Mouse (Mus musculus) testis, adult 2 months (tissue): ENCODE data around the gene Myo9a. TPM values are rescaled to one million over a fixed set of nuclear protein-coding genes. Genes with fewer than 3 reads are reported as not detected.
A peak's percentile ranks its signal among the peaks of the same experiment; 100 is the strongest.
"Not testable (repeated sequence)": the region's sequence is repeated elsewhere in the genome, so short reads cannot be mapped to it uniquely, and the experiment has no call there.

Source experiments
- H3K27ac ChIP-seq: fragments of 200-500 bp; 2 replicates; pipeline ENCODE4 v1.5.1; 2012; ENCODE audit warnings: low read depth, low read length; ENCODE audit not compliant: control insufficient read depth, insufficient read depth
- H3K27me3 ChIP-seq: fragments of 200-500 bp; 2 replicates; pipeline ENCODE4 v1.6.1; 2012; ENCODE audit warnings: mild to moderate bottlenecking, low read length, moderate library complexity; ENCODE audit not compliant: control insufficient read depth, insufficient read depth
- H3K36me3 ChIP-seq: fragments of 200-500 bp; 2 replicates; pipeline ENCODE4 v1.6.1; 2012; ENCODE audit warnings: mild to moderate bottlenecking, low read length; ENCODE audit not compliant: control insufficient read depth, insufficient read depth
- H3K4me1 ChIP-seq: fragments of 200-500 bp; 2 replicates; pipeline ENCODE4 v1.6.1; 2012; ENCODE audit warnings: low read length; ENCODE audit not compliant: control insufficient read depth, insufficient read depth
- H3K4me3 ChIP-seq: fragments of 200-500 bp; 2 replicates; pipeline ENCODE4 v1.5.1; 2012; ENCODE audit warnings: low read depth, mild to moderate bottlenecking, low read length, moderate library complexity, mixed read lengths; ENCODE audit not compliant: control insufficient read depth
- CTCF ChIP-seq: fragments of 200-500 bp; IDR thresholded peaks from 2 replicates; pipeline ENCODE4 v1.5.1; 2012; ENCODE audit warnings: low read depth, mild to moderate bottlenecking, inconsistent platforms, low read length, moderate library complexity; ENCODE audit not compliant: control insufficient read depth, insufficient read depth, insufficient replicate concordance
- POLR2A ChIP-seq: fragments of 200-500 bp; IDR thresholded peaks from 2 replicates; pipeline ENCODE4 v1.6.1; 2012; ENCODE audit warnings: low read depth, mild to moderate bottlenecking, inconsistent platforms, low read length, moderate library complexity; ENCODE audit not compliant: control insufficient read depth
- polyA plus RNA-seq: library from polyadenylated mRNA; depleted of rRNA; stranded (reverse); fragments of >200 nt; gene quantifications from 2 replicates; pipeline ENCODE4 v1.2.3, GENCODE M21; 2012

Gene Myo9a
- polyA plus RNA-seq, 1 experiment = 18.5 TPM

DNA sequence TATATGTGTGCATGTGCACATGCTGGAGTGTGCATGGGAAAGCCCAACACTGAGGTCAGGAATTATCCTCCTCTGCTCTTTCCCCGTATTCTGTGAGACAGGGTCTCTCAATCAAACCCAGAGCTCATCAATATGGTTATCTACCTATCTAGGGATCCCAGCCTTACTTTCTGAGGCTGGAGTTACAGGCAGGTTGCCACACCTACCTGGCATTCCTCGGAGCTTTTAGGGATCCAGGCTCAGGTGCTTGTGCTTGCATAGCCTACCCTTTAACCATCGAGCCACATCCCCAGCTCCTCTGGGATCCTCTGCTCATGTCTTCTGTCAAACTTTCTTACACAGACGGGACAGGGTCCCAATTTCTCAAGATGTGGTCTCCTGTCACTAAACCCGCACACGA, 205.8 kb downstream of the Myo9a start:
- H3K4me1 ChIP-seq = peaks cover 16% of the 10 kb centered on the region
- H3K4me3 ChIP-seq = no peak overlapping the region
- H3K27ac ChIP-seq = no peak overlapping the region

GRCm38 (mm10) chr9:59958115-59958514, 207.4 kb downstream of the Myo9a start:
- H3K36me3 ChIP-seq, H3K27me3 ChIP-seq, H3K4me3 ChIP-seq, H3K27ac ChIP-seq: not testable (repeated sequence)
- peaks cover 17% of the 10 kb centered on the region for H3K4me1 ChIP-seq

More for the DNA sequence above, 205.8 kb downstream of the Myo9a start:
- TF ChIP-seq CTCF (no peak), POLR2A (no peak)
- no peaks in the 10 kb centered on the region for H3K36me3 ChIP-seq
- no peaks in the 10 kb centered on the region for H3K27me3 ChIP-seq

DNA sequence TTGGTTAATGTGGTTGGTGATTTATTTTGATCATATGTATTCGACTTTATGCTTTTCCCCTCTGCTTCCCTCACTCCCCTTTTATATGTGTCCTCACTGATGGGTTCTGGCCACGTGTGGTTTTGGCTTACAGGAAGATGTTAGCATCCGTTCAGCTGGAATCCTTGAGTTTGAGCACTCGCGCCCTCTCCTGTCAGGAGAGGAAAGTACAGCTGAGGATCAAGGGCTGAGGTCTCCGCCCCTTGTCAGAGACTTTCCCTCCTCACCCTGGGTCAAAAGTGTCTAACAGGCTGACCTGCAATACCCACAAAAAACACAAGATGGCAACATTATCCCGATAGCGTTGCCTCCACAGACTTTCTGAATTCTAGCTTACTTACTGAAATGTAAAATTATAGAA, 208.6 kb downstream of the Myo9a start:
- no peaks in the 10 kb centered on the region for H3K36me3 ChIP-seq
- H3K27ac ChIP-seq = no peak overlapping the region
- no peak for TF ChIP-seq POLR2A
- peak; percentile 84; the same call in 1 of the 2 replicates for TF ChIP-seq CTCF
- peaks cover 17% of the 10 kb centered on the region for H3K4me1 ChIP-seq
- no peak overlapping the region for H3K4me3 ChIP-seq
- H3K27me3 ChIP-seq = no peaks in the 10 kb centered on the region

GRCm38 (mm10) chr9:59960559-59960958, 209.9 kb downstream of the Myo9a start, which contains the start of gene Nr2e3:
Gene Nr2e3 (minus strand): TSS chr9:59960659.
- Histone ChIP-seq H3K4me1 (peaks cover 17% of the 10 kb centered on the region), H3K36me3 (no peaks in the 10 kb centered on the region), H3K4me3 (peak within 1 kb of the TSS; percentile 84), H3K27me3 (no peaks in the 10 kb centered on the region), H3K27ac (peak within 1 kb of the TSS; percentile 29)
- no peak for TF ChIP-seq CTCF

GRCm38 (mm10) chr9:59961201-59961955, 210.7 kb downstream of the Myo9a start:
- peaks cover 17% of the 10 kb centered on the region for H3K4me1 ChIP-seq

DNA sequence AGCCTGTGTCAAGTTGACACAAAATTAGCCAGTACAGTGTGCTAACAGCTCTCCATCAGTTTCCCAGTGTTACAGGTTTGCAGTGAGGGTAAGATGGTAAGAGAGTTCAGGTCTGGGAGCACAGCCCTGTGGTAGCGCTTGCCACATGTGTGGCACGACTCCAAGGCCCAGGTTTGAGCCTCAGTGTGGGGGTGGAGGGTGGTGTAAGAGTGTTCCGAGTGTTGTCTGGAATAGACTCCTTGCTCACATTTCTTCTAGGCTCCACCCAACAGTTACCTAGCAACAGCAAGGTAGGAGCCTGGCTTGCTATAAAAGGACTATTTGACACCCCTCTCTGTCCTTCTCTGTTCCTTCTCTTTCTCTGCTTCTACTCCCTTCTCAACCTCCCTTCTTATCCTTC, 213.7 kb downstream of the Myo9a start:
- H3K27me3 ChIP-seq = no peaks in the 10 kb centered on the region
- H3K27ac ChIP-seq = no peak overlapping the region
- peaks cover 15% of the 10 kb centered on the region for H3K4me1 ChIP-seq
- H3K36me3 ChIP-seq = no peaks in the 10 kb centered on the region
- no peak overlapping the region for H3K4me3 ChIP-seq
- TF ChIP-seq CTCF = no peak
- no peak for TF ChIP-seq POLR2A

More at GRCm38 (mm10) chr9:59961201-59961955, 210.7 kb downstream of the Myo9a start:
- Histone ChIP-seq H3K36me3 (no peaks in the 10 kb centered on the region), H3K27ac (no peak overlapping the region), H3K4me3 (peak overlapping the region; percentile 66), H3K27me3 (no peaks in the 10 kb centered on the region)
- TF ChIP-seq POLR2A (no peak), CTCF (no peak)

DNA sequence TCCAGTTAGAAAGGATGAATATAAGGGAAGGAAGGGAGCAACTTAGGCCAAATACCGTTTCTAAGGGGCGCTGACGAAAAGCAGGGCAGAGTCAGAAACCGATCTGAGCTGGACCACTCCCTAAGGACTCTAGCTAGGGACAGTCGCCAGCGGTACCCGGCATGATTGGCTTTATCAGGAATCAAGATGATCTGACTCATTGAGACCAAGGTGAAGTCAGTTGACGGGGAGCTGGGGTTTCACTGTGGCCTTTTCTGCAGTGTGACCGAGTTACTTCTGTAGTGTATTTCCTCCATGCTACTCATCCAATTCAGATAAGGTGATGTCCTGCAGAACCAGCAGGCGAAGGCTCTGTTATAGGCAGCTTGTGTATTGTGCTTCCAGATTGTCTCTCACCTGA, 214.3 kb downstream of the Myo9a start:
- Histone ChIP-seq H3K4me1 (peaks cover 11% of the 10 kb centered on the region), H3K27me3 (no peaks in the 10 kb centered on the region), H3K36me3 (no peaks in the 10 kb centered on the region), H3K27ac (no peak overlapping the region), H3K4me3 (no peak overlapping the region)
- TF ChIP-seq POLR2A (no peak), CTCF (no peak)
